Mouse (Mus musculus) limb, embryonic 12.5 days (tissue): ENCODE measurements around the gene Rfx8. TPM values are rescaled to one million over a fixed set of nuclear protein-coding genes. Genes with fewer than 3 reads are reported as not detected.
A peak's percentile ranks its signal among the peaks of the same experiment; 100 is the strongest.

Experiments
- ATAC-seq: fragments of 200-750 bp; cut with Nextera tagmentation; 2 replicates; pipeline ENCODE4 v1.8.0; 2017; ENCODE audit warnings: low read depth, moderate TSS enrichment; ENCODE audit not compliant: insufficient number of reproducible peaks, insufficient read depth, low FRiP score, low TSS enrichment
- H3K27ac ChIP-seq: fragments of 300-500 bp; sonication (generic); 2 replicates; pipeline ENCODE4 v1.5.1; 2016; ENCODE audit warnings: mild to moderate bottlenecking, moderate library complexity
- H3K27me3 ChIP-seq: fragments of 300-500 bp; sonication (generic); 2 replicates; pipeline ENCODE4 v1.6.1; 2016; ENCODE audit warnings: mild to moderate bottlenecking, moderate library complexity
- H3K36me3 ChIP-seq: fragments of 300-500 bp; sonication (generic); 2 replicates; pipeline ENCODE4 v1.6.1; 2016; ENCODE audit warnings: mild to moderate bottlenecking, moderate library complexity
- H3K4me1 ChIP-seq: fragments of 300-500 bp; sonication (generic); replicated peaks from 2 replicates; pipeline ENCODE4 v1.6.1; 2016
- H3K4me2 ChIP-seq: fragments of 300-500 bp; sonication (generic); 2 replicates; pipeline ENCODE4 v1.6.1; 2016; ENCODE audit warnings: mild to moderate bottlenecking, moderate library complexity
- H3K4me3 ChIP-seq: fragments of 300-500 bp; sonication (generic); replicated peaks from 2 replicates; pipeline ENCODE4 v1.5.1; 2016; ENCODE audit warnings: mild to moderate bottlenecking
- H3K9ac ChIP-seq: fragments of 300-500 bp; sonication (generic); replicated peaks from 2 replicates; pipeline ENCODE4 v1.6.1; 2016; ENCODE audit warnings: mild to moderate bottlenecking, moderate library complexity
- H3K9me3 ChIP-seq: fragments of 300-500 bp; sonication (generic); 2 replicates; pipeline ENCODE4 v1.6.1; 2016; ENCODE audit warnings: mild to moderate bottlenecking, moderate library complexity
- WGBS: fragments of 180-500 bp; shearing (Covaris S2); methylation state at CpG from one replicate; pipeline ENCODE4 v1.1.7; 2016; 5-methylcytosine and 5-hydroxymethylcytosine counted together
- polyA plus RNA-seq: library from polyadenylated mRNA; unstranded; fragments of >200 nt; fragmentation: Nextera tagmentation; extraction: Ambion mirVana; gene quantifications from 2 replicates; pipeline ENCODE4 v1.2.1, GENCODE M21; 2016

Gene Rfx8
- polyA plus RNA-seq, 1 experiment from 2014 or later, result 1.7 TPM

DNA sequence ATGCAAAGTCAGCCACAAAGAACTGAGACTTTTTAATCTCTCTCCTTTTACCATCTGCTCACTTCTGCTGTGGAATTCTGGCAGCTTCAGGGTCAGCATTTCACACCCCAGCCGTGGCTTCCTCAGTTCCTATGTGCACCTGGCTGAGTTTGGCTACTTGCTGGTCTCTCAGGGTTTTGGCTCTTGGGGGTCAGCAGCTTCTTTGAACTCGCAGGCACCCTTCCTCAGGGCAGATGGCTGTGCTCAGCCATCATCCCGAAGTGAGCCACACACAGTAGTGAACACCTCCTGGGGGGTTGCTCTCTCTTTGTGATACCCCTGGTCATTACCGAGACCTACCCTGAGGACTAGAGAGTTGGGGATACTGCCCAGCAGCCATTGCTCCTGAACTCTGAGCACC is 29.7 kb downstream of the Rfx8 start:
- no peak for ATAC-seq
- 26% methylated on average over 4 of the region's 4 CpGs for WGBS
- Histone ChIP-seq H3K9ac (no peak overlapping the region), H3K27ac (peak overlapping the region; percentile 29; the same call in 1 of the 2 replicates), H3K4me2 (no peak overlapping the region), H3K4me3 (no peak overlapping the region), H3K27me3 (no peaks in the 10 kb centered on the region), H3K9me3 (no peaks in the 10 kb centered on the region), H3K36me3 (no peaks in the 10 kb centered on the region), H3K4me1 (peaks cover 24% of the 10 kb centered on the region)

DNA sequence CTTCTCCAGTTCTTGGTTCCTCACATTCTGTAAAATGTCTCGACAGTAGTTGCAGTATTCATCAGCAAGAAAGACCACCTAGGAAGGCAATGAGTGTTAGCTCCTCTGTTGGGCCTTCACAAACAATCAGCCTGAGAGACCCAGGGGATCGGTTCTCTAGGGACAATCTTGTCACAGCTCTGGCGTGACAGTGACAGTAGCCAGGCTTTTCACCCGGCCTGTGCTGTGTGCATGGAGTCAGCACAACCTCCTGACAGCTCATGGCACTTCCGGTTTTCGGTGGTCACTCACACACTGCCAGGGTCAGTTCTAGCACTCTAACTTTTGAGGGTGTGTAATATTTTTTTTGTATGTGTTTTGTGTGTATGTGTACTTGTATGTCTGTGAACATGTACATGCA is 32.2 kb downstream of the Rfx8 start:
- no peak overlapping the region for H3K27ac ChIP-seq
- H3K4me2 ChIP-seq, result no peak overlapping the region
- 56% methylated on average over 6 of the region's 6 CpGs for WGBS
- no peaks in the 10 kb centered on the region for H3K27me3 ChIP-seq
- no peaks in the 10 kb centered on the region for H3K36me3 ChIP-seq
- no peak overlapping the region for H3K9ac ChIP-seq
- no peak for ATAC-seq
- H3K4me1 ChIP-seq, result peaks cover 8% of the 10 kb centered on the region; the same call in 1 of the 2 replicates
- no peak overlapping the region for H3K4me3 ChIP-seq
- H3K9me3 ChIP-seq, result no peaks in the 10 kb centered on the region

DNA sequence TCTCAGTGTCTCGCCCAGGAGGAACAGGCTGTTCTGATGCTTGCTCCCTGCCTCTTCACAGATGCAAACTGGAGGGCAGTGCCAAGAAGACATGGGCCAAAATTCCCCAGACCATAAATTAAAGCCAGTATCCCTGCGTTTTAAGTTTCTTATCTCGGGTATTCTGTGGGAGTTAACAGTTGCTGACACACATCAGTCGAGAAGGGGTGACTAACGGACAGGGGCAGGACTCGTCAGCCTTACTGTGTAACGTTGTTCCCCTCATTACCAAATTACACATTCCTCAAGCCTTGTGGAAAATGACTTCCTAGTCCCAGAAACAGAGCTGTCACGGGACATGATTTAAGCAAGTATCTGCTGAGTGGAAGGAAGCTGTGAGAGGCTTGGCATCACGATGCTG is 33.5 kb downstream of the Rfx8 start:
- Histone ChIP-seq H3K4me3 (no peak overlapping the region), H3K4me2 (no peak overlapping the region)

DNA sequence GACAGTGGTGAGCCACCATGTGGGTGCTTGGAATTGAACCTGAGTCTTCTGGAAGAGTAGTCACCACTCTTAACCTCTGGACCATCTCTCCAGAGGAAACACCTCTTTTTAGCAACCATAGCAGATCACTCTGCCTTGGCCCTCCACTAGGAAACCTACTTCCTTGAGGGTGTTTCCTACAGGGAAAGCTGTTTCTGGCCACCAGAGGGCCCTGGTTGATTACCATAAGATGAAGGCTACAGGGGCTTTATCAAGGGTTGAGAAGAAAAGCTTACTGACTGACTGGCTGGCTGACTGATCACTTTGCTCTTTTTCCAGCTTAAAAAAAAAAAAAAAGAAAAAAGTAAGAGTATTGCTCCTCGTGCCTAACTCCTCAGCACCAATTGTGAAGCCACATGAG is 35.0 kb downstream of the Rfx8 start:
- Histone ChIP-seq H3K36me3 (no peaks in the 10 kb centered on the region), H3K4me3 (no peak overlapping the region), H3K27ac (no peak overlapping the region), H3K4me1 (peaks cover 8% of the 10 kb centered on the region; the same call in 1 of the 2 replicates), H3K27me3 (no peaks in the 10 kb centered on the region), H3K9ac (no peak overlapping the region), H3K9me3 (no peaks in the 10 kb centered on the region), H3K4me2 (no peak overlapping the region)
- peak; percentile 67; the same call in 1 of the 2 replicates for ATAC-seq
- 0% methylated on average over 1 of the region's 1 CpGs for WGBS

More for the DNA sequence above, 33.5 kb downstream of the Rfx8 start:
- Histone ChIP-seq H3K27me3 (no peaks in the 10 kb centered on the region), H3K4me1 (peaks cover 8% of the 10 kb centered on the region; the same call in 1 of the 2 replicates), H3K27ac (no peak overlapping the region), H3K9ac (no peak overlapping the region), H3K9me3 (no peaks in the 10 kb centered on the region), H3K36me3 (no peaks in the 10 kb centered on the region)
- 62% methylated on average over 9 of the region's 9 CpGs for WGBS
- ATAC-seq, result no peak

DNA sequence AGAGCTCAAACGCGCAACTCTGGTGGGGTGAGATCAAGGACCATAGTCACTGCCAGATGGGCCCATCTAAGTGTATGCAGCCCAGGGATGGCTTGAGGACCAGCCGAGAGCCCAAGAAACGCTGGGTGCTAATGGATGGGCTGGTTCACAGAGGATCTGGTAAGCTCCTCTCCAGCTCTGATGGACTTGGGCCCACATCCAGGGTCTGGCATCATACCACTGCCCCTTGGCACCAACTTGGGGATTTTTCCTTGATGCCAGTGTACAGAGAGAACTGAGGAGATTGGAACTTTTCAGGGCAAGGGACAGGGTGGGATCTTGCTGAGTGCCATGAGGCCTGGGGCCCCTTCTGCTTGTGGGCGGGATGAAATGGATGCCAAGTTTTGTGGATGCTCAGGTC is 39.2 kb downstream of the Rfx8 start:
- no peak for ATAC-seq
- Histone ChIP-seq H3K4me3 (no peak overlapping the region), H3K27ac (no peak overlapping the region), H3K36me3 (no peaks in the 10 kb centered on the region), H3K27me3 (no peaks in the 10 kb centered on the region), H3K4me2 (no peak overlapping the region), H3K4me1 (peaks cover 9% of the 10 kb centered on the region; the same call in 1 of the 2 replicates), H3K9me3 (no peaks in the 10 kb centered on the region), H3K9ac (no peak overlapping the region)
- 89% methylated on average over 5 of the region's 5 CpGs for whole genome bisulfite sequencing

DNA sequence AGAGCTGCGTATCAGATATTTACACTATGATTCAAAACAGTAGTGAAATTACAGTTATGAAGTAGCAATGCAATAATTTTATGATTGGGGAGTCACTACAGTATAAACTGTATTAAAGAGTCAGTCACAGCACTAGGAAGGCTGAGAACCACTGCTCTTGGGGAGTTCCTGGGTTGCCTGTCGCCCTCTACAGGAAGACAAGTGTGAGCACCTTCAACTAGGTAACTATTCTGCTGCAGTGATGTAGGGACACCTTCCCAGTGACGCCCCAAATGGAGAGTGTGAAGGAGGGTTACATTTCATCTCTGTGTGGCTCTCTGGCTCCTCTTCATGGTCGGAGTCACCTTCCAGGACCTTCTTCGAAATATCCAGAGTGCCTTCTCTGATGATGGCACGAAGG is 40.3 kb downstream of the Rfx8 start:
- Histone ChIP-seq H3K36me3 (no peaks in the 10 kb centered on the region), H3K27ac (no peak overlapping the region), H3K4me3 (no peak overlapping the region), H3K9ac (no peak overlapping the region), H3K27me3 (no peaks in the 10 kb centered on the region), H3K4me2 (no peak overlapping the region), H3K4me1 (0 out of 2 replicates have a peak, but pooled peaks cover 3% of the 10 kb centered on the region), H3K9me3 (no peaks in the 10 kb centered on the region)
- ATAC-seq, result no peak
- 62% methylated on average over 6 of the region's 6 CpGs for WGBS

DNA sequence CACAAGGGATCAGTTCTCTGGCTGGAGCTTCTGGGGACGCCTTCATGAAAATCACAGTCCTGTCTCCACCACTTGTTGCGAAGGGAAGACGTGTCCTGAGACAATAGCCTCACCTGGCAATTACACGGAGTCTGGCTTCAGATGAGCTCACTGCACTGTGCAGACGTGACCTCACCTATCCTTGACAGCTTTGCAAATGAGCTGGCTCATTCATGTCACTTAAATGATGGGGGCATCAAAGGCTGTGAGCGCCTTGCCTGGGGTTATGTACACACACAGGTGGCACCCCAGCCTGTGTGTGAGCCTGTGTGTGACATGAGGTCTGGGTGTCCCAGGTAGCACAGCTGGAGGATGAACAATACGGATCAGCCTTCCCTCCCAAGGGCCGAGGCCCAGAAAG is 41.9 kb downstream of the Rfx8 start:
- H3K9ac ChIP-seq, result no peak overlapping the region
- H3K27ac ChIP-seq, result no peak overlapping the region
- WGBS, result 67% methylated on average over 8 of the region's 8 CpGs
- 0 out of 2 replicates have a peak, but pooled peaks cover 3% of the 10 kb centered on the region for H3K4me1 ChIP-seq
- ATAC-seq, result no peak
- H3K4me3 ChIP-seq, result no peak overlapping the region
- H3K9me3 ChIP-seq, result no peaks in the 10 kb centered on the region
- H3K36me3 ChIP-seq, result no peaks in the 10 kb centered on the region
- H3K27me3 ChIP-seq, result no peaks in the 10 kb centered on the region
- no peak overlapping the region for H3K4me2 ChIP-seq

DNA sequence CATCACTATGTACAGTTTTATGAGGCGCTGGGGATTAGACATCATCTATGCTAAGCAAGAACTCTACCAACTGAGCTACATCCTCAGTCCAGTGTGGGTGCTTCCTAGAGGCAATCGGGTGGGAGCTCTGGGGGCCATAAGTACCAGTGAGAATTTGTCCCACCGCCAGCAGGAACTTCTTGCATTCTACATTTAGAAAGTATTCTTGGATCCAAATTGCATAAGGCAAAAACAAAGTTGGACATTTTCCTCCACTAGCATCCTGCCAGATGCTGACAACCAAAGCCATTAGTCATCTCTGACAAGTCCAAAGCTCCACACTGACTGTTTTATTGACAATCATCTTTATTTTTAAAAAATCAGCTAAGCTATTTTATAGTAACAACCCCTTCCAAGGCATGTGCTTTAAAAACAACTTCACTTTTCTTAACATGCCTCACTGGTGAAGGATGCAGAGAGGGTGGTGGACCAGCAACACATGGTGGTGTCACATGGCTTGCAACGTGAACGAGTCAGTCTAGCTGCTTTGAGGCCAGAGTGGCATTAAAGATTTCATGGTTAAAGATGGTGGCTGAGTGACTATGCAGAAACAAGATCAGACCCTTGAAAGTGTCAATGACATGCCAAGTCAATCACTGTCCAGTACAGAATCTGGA is 44.4 kb downstream of the Rfx8 start:
- H3K4me1 ChIP-seq, result 0 out of 2 replicates have a peak, but pooled peaks cover 3% of the 10 kb centered on the region
- WGBS, result 80% methylated on average over 5 of the region's 5 CpGs
- no peaks in the 10 kb centered on the region for H3K9me3 ChIP-seq
- H3K36me3 ChIP-seq, result no peaks in the 10 kb centered on the region
- no peak for ATAC-seq
- H3K4me2 ChIP-seq, result no peak overlapping the region
- no peak overlapping the region for H3K4me3 ChIP-seq
- no peak overlapping the region for H3K9ac ChIP-seq
- no peaks in the 10 kb centered on the region for H3K27me3 ChIP-seq
- no peak overlapping the region for H3K27ac ChIP-seq

DNA sequence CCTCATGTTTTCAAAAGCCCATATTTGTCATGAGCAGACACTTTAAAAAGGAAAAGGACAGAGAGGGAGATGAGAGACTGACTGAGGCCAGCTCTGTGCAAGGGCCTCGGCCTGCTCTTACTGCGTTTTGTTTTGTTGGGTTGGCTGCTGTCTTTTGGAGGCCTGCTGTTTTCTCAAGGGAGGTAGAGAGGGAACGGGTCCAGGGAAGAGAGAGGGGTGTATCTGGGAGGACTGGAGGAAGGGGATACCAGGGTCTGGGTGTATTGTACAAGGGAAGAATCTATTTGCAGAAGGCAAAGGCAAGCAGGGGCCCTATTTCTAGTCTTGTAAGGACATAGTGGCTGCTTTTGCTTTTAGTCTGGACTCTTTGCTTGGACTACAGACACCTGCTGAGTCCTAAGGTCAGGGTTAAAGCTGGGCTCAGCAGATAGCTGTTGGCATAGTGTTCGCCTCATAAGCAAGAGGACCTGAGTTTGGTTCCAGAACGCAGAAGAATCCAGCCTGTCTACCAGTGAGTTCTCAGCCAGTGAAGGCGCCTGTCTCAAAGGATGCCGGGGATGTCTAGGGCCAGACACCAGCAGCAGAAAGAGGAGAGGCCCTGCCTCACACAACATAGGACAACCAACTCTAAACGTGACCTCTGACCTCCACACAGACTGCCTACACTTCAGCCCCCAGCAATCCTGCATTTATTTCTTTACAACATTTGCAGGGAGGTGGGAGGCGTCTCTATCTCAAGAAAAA is 48.3 kb downstream of the Rfx8 start:
- Histone ChIP-seq H3K27me3 (no peaks in the 10 kb centered on the region), H3K9me3 (peaks cover 3% of the 10 kb centered on the region; the same call in 1 of the 2 replicates), H3K27ac (no peak overlapping the region), H3K4me3 (no peak overlapping the region), H3K4me2 (no peak overlapping the region), H3K4me1 (no peaks in the 10 kb centered on the region), H3K9ac (no peak overlapping the region), H3K36me3 (no peaks in the 10 kb centered on the region)
- WGBS, result 80% methylated on average over 9 of the region's 9 CpGs
- ATAC-seq, result no peak

DNA sequence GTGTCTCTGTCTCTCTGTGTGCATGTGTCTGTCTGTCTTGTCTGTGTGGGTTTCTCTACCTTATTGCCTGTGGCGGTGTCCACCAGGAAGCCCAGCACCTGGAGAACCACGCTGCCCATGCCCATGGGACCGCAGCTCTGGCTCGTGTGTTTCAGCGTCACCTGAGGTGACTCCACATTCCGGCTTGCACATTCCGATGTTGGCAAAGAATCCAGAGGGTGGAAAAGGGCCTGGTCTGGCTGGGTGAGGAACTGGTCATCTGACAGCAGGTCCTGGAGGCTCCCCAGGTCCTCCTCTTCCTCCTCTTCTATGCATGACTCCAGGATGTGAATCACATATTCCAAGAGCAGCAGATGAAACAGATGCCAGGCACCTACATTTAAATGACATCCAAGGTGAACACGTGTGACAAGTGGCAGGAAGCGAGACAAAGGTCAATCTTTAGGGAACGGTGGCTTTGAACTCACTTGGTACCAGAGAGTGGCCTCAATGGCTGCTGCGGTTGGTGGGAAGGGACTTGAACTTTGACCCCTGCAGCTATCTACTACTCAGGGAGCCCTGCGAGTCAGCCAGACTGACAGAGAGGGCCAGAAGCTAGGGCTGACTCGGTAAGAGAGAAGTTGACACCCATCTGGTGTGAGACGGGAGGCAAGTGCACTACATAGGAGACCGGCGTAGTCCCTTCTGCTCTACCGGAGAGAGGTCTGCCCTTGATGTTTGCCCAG is 50.4 kb downstream of the Rfx8 start:
- ATAC-seq, result no peak
- 0 out of 2 replicates have a peak, but pooled peaks cover 7% of the 10 kb centered on the region for H3K4me1 ChIP-seq
- 85% methylated on average over 17 of the region's 17 CpGs for WGBS

DNA sequence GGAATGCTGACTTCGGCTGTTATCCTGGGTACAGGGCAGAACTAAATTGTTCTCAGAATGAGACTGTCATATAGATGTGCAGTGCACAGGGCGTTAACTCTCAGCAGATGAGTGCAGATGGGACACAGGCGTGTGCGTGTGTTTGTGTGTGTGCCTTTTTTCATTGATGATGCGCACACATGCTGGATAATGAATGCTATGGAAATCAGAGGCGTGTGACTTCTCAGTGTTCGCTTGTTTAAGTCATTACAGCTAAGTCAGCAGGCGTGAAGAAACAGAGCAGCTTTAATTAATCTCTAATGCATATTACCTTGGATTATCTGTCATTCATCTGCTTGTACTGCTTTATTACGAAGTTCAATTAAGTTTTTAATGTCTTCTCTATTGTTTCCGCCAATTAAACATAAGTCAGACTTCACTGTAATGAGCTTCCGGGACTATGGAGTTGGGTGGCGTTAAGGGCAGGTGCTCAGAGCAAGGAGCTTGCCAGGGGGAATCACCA is 54.0 kb downstream of the Rfx8 start:
- no peak overlapping the region for H3K4me3 ChIP-seq
- H3K27me3 ChIP-seq, result no peaks in the 10 kb centered on the region
- H3K27ac ChIP-seq, result no peak overlapping the region
- no peaks in the 10 kb centered on the region for H3K36me3 ChIP-seq
- peaks cover 3% of the 10 kb centered on the region; the same call in 1 of the 2 replicates for H3K9me3 ChIP-seq
- WGBS, result 85% methylated on average over 12 of the region's 12 CpGs
- H3K4me1 ChIP-seq, result 0 out of 2 replicates have a peak, but pooled peaks cover 7% of the 10 kb centered on the region
- no peak for ATAC-seq
- no peak overlapping the region for H3K4me2 ChIP-seq
- H3K9ac ChIP-seq, result no peak overlapping the region

More for the DNA sequence above, 50.4 kb downstream of the Rfx8 start:
- Histone ChIP-seq H3K4me3 (no peak overlapping the region), H3K27ac (no peak overlapping the region), H3K9ac (no peak overlapping the region), H3K27me3 (no peaks in the 10 kb centered on the region), H3K4me2 (no peak overlapping the region), H3K9me3 (peaks cover 3% of the 10 kb centered on the region; the same call in 1 of the 2 replicates), H3K36me3 (no peaks in the 10 kb centered on the region)
